Mouse (Mus musculus): ENCODE data around the gene Nectin1. TPM values are rescaled to one million over a fixed set of nuclear protein-coding genes. Genes with fewer than 3 reads are reported as not detected.

The Nectin1 gene
- total RNA-seq, 2 experiments from 2014 or later, result 87.7 to 95.8 TPM

GRCm38 (mm10) chr9:43738480-43739084 is 5.2 kb upstream of the Nectin1 start:
- intact Hi-C loops (cut with DNase I), result no loop called here
- no peak for DNase-seq

GRCm38 (mm10) chr9:43741277-43741676 is 2.5 kb upstream of the Nectin1 start:
- DNase-seq, result no peak
- intact Hi-C loops (cut with DNase I), result loop anchor here (10.0 kb wide), 1 partner anchor 124 kb away; no protein-coding TSS in a partner anchor

- peak; percentile 75 for DNase-seq
- intact Hi-C loops (cut with DNase I), result loop anchor here (2.0 to 10.0 kb wide), 2 partner anchors 123 to 229 kb away; no protein-coding TSS in a partner anchor
These were observed 1.7 kb upstream of the Nectin1 start for GRCm38 (mm10) chr9:43742066-43742465.

DNA sequence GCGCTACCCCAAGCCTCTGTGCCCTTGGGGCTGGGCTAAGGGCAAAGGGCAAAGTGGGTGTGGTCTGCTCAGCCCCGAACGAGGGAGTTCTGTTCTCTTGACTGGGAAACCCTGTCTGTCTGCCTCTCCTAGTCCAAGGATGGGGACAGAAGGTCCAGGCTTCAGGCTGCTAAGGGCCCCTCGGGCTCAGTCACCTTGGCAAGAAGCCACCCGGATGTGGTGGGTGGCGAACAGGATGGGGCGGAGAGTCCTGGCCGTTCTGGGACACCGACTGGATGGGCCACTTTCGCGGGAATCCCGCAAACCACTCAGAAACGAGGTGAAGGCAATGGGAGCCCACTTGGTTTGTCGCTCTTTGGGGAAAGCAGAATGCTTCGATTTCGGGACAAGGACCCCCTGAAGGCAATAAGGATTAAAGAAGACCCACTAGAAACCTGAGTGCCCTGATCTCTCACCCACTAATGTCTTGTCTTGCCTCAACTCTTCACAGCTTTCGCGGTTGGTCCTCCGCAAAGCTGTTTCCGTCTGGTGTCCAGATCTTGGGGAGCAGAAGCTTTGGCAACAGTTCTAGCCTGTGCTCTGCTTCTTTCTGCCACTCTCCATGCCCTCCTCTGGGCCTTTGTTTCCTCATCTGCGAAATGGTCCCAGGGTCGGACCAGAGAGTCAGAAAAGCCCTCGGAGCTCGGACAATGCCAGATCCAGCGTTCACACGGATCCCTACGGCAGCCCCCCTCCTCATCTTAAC is 710 bp upstream of the Nectin1 start:
- peak; percentile 83 for DNase-seq
- intact Hi-C loops (cut with DNase I), result loop anchor here (2.0 to 10.0 kb wide), 2 partner anchors 122 to 228 kb away; no protein-coding TSS in a partner anchor

GRCm38 (mm10) chr9:43744138-43744981 is 576 bp downstream of the Nectin1 start:
- DNase-seq, result peak; percentile 34
- intact Hi-C loops (cut with DNase I), result loop anchor here (2.0 to 10.0 kb wide), 2 partner anchors 120 to 406 kb away; no protein-coding TSS in a partner anchor

DNA sequence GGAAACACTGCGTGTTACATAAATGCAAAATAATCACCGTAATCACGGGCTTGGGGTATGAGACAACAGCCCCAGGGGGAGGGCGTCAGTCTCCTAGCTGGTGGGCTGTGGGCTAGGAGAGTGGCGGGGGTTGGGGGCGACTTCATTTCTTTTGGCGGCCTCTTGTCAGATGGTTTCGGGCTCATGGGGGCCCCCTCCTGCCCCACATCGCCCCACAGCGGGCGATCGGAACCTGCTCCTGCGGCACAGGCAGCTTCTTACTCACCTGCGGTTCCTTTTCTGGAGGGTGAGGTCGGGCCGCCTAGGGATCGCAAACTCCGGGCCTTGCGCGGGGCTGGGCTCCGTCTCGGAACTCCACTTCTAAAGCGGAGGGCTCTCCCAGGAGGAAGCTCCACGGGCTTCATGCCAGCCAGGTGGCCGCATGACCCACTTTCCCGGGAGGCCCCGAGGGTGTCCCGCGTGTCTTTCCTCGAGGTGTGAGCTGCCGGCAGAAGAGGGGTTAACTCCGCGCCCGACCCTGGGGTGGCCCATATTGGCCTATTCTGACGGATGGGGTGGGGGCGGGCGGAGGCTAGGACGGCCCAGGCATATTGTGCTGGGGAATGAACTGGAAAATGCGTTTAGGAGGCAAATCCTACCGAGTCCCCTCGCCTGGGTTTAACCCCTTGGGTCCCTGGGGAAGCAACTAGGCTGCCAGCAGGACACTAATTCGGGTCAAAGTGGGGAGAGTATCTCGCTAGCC is 1.4 kb downstream of the Nectin1 start:
- intact Hi-C loops (cut with DNase I), result loop anchor here (2.0 to 10.0 kb wide), 2 partner anchors 120 to 406 kb away; no protein-coding TSS in a partner anchor
- DNase-seq, result peak; percentile 49

DNA sequence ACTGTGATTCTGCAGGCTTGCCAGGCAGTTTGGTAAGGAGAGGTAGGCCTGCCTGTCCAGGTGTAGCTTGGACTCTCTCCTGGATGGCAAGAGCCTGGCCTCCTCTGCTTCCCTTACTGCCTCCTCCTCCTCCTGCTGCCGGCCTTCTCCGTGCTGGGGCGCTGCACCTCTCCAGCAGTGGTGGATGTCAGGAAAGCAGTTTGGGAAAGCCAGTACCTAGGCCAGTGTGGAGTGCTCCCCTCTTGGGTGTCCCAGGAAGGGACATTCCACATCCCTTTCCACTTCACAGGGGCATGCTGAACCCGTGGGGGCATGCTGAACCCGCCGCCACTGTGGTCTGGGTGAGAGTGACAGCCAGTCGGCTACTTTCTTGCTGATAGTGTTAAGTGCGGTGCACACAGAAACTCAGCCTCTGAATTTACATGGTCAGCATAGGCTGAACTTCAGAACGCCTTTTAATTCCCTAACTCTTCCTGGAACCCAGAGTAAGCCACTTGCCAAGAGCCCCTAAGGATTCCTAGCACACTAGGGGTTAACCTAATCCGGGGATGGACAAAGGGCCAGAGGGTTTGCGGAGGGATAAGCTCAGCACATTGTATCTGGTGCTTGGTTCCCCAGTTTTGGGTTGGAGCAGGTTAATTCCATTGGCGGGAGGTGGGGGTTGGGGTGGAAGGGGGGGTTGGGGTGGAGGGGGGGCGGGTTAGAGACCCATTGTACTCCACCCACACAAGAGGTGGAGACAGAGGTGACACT is 2.3 kb downstream of the Nectin1 start:
- intact Hi-C loops (cut with DNase I), result loop anchor here (2.0 to 10.0 kb wide), 2 partner anchors 119 to 407 kb away; no protein-coding TSS in a partner anchor
- DNase-seq, result no peak

GRCm38 (mm10) chr9:43747710-43748109 is 3.9 kb downstream of the Nectin1 start:
- intact Hi-C loops (cut with DNase I), result loop anchor here (10.0 kb wide), 1 partner anchor 117 kb away; no protein-coding TSS in a partner anchor
- DNase-seq, result no peak

GRCm38 (mm10) chr9:43748519-43748918 is 4.7 kb downstream of the Nectin1 start:
- DNase-seq, result no peak
- intact Hi-C loops (cut with DNase I), result loop anchor here (10.0 kb wide), 1 partner anchor 116 kb away; no protein-coding TSS in a partner anchor

DNA sequence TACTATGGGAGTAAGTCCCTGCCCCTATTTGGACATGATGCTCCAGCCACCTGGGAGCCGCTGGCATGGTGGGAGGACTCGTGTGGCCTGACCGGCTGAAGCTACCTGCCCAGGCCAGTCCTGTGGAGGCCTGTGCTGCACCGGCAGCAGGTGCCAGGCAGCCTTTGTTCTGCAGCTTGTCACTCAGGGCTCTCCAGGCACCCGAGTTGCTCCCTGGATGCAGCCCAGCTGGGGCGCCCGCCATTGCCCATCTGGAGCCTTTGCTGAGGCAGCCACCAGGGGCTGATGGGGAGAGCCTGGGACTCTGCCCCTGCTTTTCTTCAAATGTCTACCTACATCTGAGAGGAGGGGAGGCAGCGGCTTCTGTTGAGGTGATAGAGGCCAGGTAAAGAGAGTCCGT is 6.3 kb downstream of the Nectin1 start:
- DNase-seq, result no peak
- intact Hi-C loops (cut with DNase I), result no loop called here

DNA sequence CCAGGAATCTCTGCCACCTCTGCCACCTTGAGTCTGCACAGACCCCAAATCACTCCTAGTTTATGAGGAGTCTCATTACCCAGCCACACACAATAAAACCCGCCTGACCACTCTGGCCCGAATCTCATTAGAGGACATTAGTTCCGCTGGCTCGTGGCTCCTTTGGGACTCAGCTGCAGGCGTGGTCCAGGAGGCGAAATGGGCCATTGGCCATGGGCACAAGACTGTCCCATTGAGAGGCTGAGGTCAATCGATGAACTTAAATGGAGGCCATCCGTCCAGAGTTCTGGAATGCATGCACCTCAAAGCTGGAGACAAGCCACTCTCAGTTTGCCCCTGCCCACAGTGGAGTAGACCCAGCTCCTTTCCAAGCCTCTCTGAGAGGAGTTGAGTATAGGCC is 7.3 kb downstream of the Nectin1 start:
- intact Hi-C loops (cut with DNase I), result no loop called here
- no peak for DNase-seq

- intact Hi-C loops (cut with DNase I), result no loop called here
- DNase-seq, result no peak
These were observed 9.7 kb downstream of the Nectin1 start for GRCm38 (mm10) chr9:43753481-43753880.

DNA sequence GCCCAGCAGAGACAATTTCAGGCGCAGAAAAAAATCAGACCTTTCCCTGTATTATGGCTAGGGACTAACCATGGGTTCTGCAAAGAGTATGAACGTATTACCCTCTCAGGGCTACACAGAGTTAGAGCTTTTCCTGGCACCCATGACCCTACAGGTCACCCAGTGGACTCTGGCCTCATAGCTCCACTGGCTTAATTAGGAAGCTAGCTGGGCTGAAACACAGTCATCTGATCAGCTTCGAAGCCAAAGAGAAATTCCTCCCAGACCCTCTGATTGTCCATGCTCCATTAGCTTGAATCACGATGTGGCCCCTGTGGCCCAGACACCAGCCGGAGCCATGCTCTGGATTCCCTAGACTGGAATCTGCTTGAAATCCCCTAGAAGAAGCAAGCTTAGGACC is 10.3 kb downstream of the Nectin1 start:
- intact Hi-C loops (cut with DNase I), result no loop called here
- DNase-seq, result no peak

- DNase-seq, result no peak
- intact Hi-C loops (cut with DNase I), result no loop called here
These were observed 11.0 kb downstream of the Nectin1 start for GRCm38 (mm10) chr9:43754768-43755197.

- intact Hi-C loops (cut with DNase I), result no loop called here
- DNase-seq, result no peak
These were observed 11.7 kb downstream of the Nectin1 start for GRCm38 (mm10) chr9:43755464-43755863.

DNA sequence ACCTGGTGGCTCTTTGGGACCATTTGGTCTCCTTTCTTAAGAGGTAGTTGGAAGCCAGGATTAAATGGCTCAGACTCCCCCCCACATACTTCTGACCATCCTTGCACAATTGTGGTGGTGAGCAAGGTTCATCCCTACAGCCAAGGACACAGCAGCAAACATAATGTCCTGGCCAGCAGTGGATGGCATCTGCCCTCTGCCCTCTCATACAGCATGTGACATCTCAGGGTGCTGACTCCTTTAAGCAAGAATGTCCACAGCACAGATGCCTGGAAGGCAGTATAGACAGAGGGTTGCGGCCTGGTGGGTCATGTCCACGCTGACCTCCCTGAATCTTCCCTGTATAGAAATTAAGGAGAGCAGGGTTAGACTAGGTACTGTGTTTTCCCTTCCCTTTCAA is 12.1 kb downstream of the Nectin1 start:
- DNase-seq, result no peak
- intact Hi-C loops (cut with DNase I), result no loop called here

- DNase-seq, result no peak
- intact Hi-C loops (cut with DNase I), result no loop called here
These were observed 13.4 kb downstream of the Nectin1 start for GRCm38 (mm10) chr9:43757225-43757624.

DNA sequence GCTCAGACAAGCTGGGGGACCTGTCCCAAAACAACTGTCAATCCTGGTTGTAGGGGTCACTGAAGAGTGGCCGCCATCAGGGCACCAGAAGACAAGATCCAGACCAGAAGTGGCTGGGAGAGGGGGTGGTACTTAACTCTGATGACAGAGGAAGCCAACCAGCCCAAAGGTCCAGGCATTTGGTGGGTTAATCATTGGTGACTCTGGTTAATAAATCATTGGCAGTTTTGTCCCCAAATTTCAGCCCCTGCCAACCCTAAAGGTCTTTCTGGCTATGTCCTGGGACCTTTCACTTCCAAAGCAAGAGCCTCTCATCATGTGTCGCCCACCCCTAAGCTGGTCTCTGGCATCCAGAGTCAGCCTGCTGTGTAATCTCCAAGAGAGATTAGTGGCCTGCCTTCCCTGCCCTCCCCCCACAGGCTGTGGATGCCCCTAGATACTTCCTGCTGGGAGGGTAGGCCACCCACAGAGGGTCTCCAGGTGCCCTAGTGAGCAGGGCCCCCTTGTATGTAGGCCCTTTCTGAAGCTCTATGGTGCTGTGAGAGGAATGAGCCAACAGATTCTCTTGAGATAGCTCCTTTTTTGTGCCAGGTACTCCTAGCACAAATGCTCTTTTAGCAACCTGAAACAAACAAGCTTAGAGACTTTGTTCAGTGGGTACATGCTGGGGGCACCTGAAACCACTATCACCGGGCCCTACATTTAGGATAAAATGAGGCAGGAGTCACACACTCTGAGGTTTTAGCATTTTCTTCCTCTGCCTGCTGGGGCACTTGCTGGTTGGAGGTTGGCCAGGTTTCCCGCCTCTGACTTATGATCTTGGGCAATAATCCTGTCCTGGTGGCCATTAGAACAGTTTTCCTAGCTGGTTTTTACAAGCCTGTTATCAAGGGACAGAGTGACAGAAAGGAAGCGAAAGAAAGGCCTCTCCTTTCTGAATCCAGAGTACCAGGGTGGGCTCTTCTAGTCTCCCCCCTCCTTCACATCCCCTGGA is 14.5 kb downstream of the Nectin1 start:
- intact Hi-C loops (cut with DNase I), result no loop called here
- DNase-seq, result no peak

Data from left cerebral cortex, postnatal 4 days (tissue).